Mouse (Mus musculus) layer of hippocampus, postnatal 10 days (tissue): ENCODE measurements around the gene Pten. TPM values are rescaled to one million over a fixed set of nuclear protein-coding genes. Genes with fewer than 3 reads are reported as not detected.

Source experiments
- DNase-seq, 2 experiments: peaks; one replicate each; pipeline ENCODE4 v3.0.0; 2021; ENCODE audit warnings: low spot score in 2 of 2
- long read RNA-seq: library from polyadenylated mRNA; stranded (forward); transcript quantifications from one replicate; pipeline ENCODE4 v2.0.0, GENCODE M21; 2023
- total RNA-seq, 2 experiments: library from RNA; stranded (reverse); gene quantifications; 2 replicates each; pipeline ENCODE4 v1.2.3; 2021

Gene Pten
- total RNA-seq = 100 to 1,000 TPM; 129 to 130 TPM
- long read RNA-seq, full-length matches to known transcripts = 59 of 76 reads
- long read RNA-seq, partial matches to known transcripts = 4 of 76 reads
- long read RNA-seq, other reads (novel, unspliced or antisense) = 13 of 76 reads

GRCm38 (mm10) chr19:32756900-32757725 lies at the start of gene Pten:
Gene Pten, plus strand, starts transcription at chr19:32757497.
- DNase-seq = peak; percentile 99

GRCm38 (mm10) chr19:32708996-32709395 lies 48.3 kb upstream of the Pten start:
- DNase-seq = no peak

- DNase-seq = no peak
Measured at GRCm38 (mm10) chr19:32710288-32710687, 47.0 kb upstream of the Pten start.

GRCm38 (mm10) chr19:32711761-32712541 lies 45.3 kb upstream of the Pten start:
- peak; percentile 90 to 95 for DNase-seq

GRCm38 (mm10) chr19:32712588-32713042 lies 44.7 kb upstream of the Pten start:
- peak; percentile 64 to 72 for DNase-seq

- DNase-seq = no peak
Measured at GRCm38 (mm10) chr19:32713471-32713870, 43.8 kb upstream of the Pten start.

- peak; percentile 75 to 82 for DNase-seq
Measured at GRCm38 (mm10) chr19:32715201-32715600, 42.1 kb upstream of the Pten start.

GRCm38 (mm10) chr19:32715681-32716080 lies 41.6 kb upstream of the Pten start:
- DNase-seq = no peak

GRCm38 (mm10) chr19:32717590-32717989 lies 39.7 kb upstream of the Pten start:
- DNase-seq = no peak

GRCm38 (mm10) chr19:32720319-32720718 lies 37.0 kb upstream of the Pten start:
- DNase-seq = no peak

GRCm38 (mm10) chr19:32723817-32724216 lies 33.5 kb upstream of the Pten start:
- DNase-seq = no peak

GRCm38 (mm10) chr19:32726451-32727325 lies 30.6 kb upstream of the Pten start:
- DNase-seq = no peak

GRCm38 (mm10) chr19:32729785-32730184 lies 27.5 kb upstream of the Pten start:
- DNase-seq = no peak

GRCm38 (mm10) chr19:32732922-32733321 lies 24.4 kb upstream of the Pten start:
- DNase-seq = no peak

GRCm38 (mm10) chr19:32737844-32738243 lies 19.5 kb upstream of the Pten start:
- no peak for DNase-seq

GRCm38 (mm10) chr19:32739686-32740085 lies 17.6 kb upstream of the Pten start, which contains the start of gene Atad1:
Gene Atad1, minus strand, starts transcription at chr19:32739786.
- DNase-seq = no peak

- DNase-seq = no peak
Measured at GRCm38 (mm10) chr19:32740641-32741345, 16.5 kb upstream of the Pten start.

- peak; percentile 8 to 35 for DNase-seq
Measured at GRCm38 (mm10) chr19:32749425-32749824, 7.9 kb upstream of the Pten start.

- DNase-seq = no peak
Measured at GRCm38 (mm10) chr19:32752357-32752756, 4.9 kb upstream of the Pten start.

- no peak for DNase-seq
Measured at GRCm38 (mm10) chr19:32753386-32753785, 3.9 kb upstream of the Pten start.
